Mouse (Mus musculus) stomach, postnatal 0 days (tissue): Measurements from ENCODE around the gene Sap25. TPM values are rescaled to one million over a fixed set of nuclear protein-coding genes. Genes with fewer than 3 reads are reported as not detected.

Experiments
- ATAC-seq: fragments of 200-750 bp; cut with Nextera tagmentation; 2 replicates; pipeline ENCODE4 v1.8.0; 2017; ENCODE audit not compliant: low FRiP score, low TSS enrichment
- DNase-seq: peaks from one replicate; pipeline ENCODE4 v3.0.0-alpha.2; 2016; ENCODE audit warnings: low spot score
- H3K27ac ChIP-seq: fragments of 300-500 bp; sonication (generic); replicated peaks from 2 replicates; pipeline ENCODE4 v1.5.1; 2014; ENCODE audit warnings: mild to moderate bottlenecking, control low read depth
- H3K27me3 ChIP-seq: fragments of 300-500 bp; sonication (generic); 2 replicates; pipeline ENCODE4 v1.6.1; 2014; ENCODE audit warnings: low read length; ENCODE audit not compliant: control insufficient read depth, insufficient read depth
- H3K36me3 ChIP-seq: fragments of 300-500 bp; sonication (generic); 2 replicates; pipeline ENCODE4 v1.6.1; 2014; ENCODE audit warnings: low read length, mixed read lengths; ENCODE audit not compliant: control insufficient read depth, insufficient read depth
- H3K4me1 ChIP-seq: fragments of 300-500 bp; sonication (generic); replicated peaks from 2 replicates; pipeline ENCODE4 v1.6.1; 2014; ENCODE audit warnings: antibody characterized with exemption; ENCODE audit not compliant: control insufficient read depth, insufficient read depth
- H3K4me2 ChIP-seq: fragments of 300-500 bp; sonication (generic); replicated peaks from 2 replicates; pipeline ENCODE4 v1.6.1; 2014; ENCODE audit warnings: low read depth, mild to moderate bottlenecking, control low read depth, moderate library complexity
- H3K4me3 ChIP-seq: fragments of 300-500 bp; sonication (generic); 2 replicates; pipeline ENCODE4 v1.5.1; 2014; ENCODE audit warnings: low read depth, low read length, control low read depth
- H3K9ac ChIP-seq: fragments of 300-500 bp; sonication (generic); 2 replicates; pipeline ENCODE4 v1.6.1; 2014; ENCODE audit warnings: mild to moderate bottlenecking, low read length, control low read depth, mixed read lengths
- H3K9me3 ChIP-seq: fragments of 300-500 bp; sonication (generic); 2 replicates; pipeline ENCODE4 v1.6.1; 2016; ENCODE audit warnings: low read length; ENCODE audit not compliant: control insufficient read depth
- CTCF ChIP-seq: IDR thresholded peaks from 2 replicates; pipeline ENCODE4 v1.5.1; 2016; ENCODE audit warnings: antibody characterized with exemption, low read depth, mild to moderate bottlenecking, moderate library complexity
- EP300 ChIP-seq: optimal IDR thresholded peaks from 2 replicates; pipeline ENCODE3; 2016; ENCODE audit warnings: antibody characterized with exemption
- WGBS: fragments of 180-500 bp; shearing (Covaris S2); extraction: QIAGEN DNeasy Blood & Tissue Kit; methylation state at CpG from one replicate; pipeline ENCODE4 v1.1.7; 2014; 5-methylcytosine and 5-hydroxymethylcytosine counted together
- polyA plus RNA-seq: library from polyadenylated mRNA; unstranded; fragments of >200 nt; fragmentation: Nextera tagmentation; extraction: Ambion mirVana; gene quantifications from 2 replicates; pipeline ENCODE4 v1.2.1, GENCODE M21; 2015

Gene Sap25
- polyA plus RNA-seq, 1 experiment from 2014 or later: 3.7 TPM

- no peak overlapping the region for H3K4me3 ChIP-seq
- TF ChIP-seq CTCF: no peak
- TF ChIP-seq EP300: no peak
- H3K4me1 ChIP-seq: peaks cover 12% of the 10 kb centered on the region
- DNase-seq (no peak), ATAC-seq (no peak)
- WGBS: 73% methylated on average over 3 of the region's 3 CpGs
- H3K27me3 ChIP-seq: no peaks in the 10 kb centered on the region
- no peak overlapping the region for H3K4me2 ChIP-seq
- no peak overlapping the region for H3K9ac ChIP-seq
- H3K9me3 ChIP-seq: no peaks in the 10 kb centered on the region
- no peaks in the 10 kb centered on the region for H3K36me3 ChIP-seq
- H3K27ac ChIP-seq: no peak overlapping the region
These were observed 31.8 kb upstream of the Sap25 start for GRCm38 (mm10) chr5:137609292-137609691.

- no peaks in the 10 kb centered on the region for H3K27me3 ChIP-seq
- no peak for TF ChIP-seq EP300
- no peak for TF ChIP-seq CTCF
- H3K4me1 ChIP-seq: peaks cover 12% of the 10 kb centered on the region
- peak overlapping the region; percentile 89; the same call in 1 of the 2 replicates for H3K27ac ChIP-seq
- DNase-seq (no peak), ATAC-seq (no peak)
- 76% methylated on average over 4 of the region's 4 CpGs for WGBS
- peak overlapping the region; percentile 21 for H3K4me3 ChIP-seq
- no peaks in the 10 kb centered on the region for H3K36me3 ChIP-seq
- no peaks in the 10 kb centered on the region for H3K9me3 ChIP-seq
- peak overlapping the region; percentile 50 for H3K4me2 ChIP-seq
- peak overlapping the region; percentile 59 for H3K9ac ChIP-seq
These were observed 31.1 kb upstream of the Sap25 start for GRCm38 (mm10) chr5:137610056-137610455.

- no peak; the same call in 1 of the 2 replicates for ATAC-seq
- Histone ChIP-seq H3K9ac (peak overlapping the region; percentile 59), H3K27me3 (no peaks in the 10 kb centered on the region), H3K36me3 (no peaks in the 10 kb centered on the region), H3K9me3 (no peaks in the 10 kb centered on the region), H3K4me1 (peaks cover 12% of the 10 kb centered on the region), H3K4me3 (peak overlapping the region; percentile 21), H3K4me2 (peak overlapping the region; percentile 50), H3K27ac (peak overlapping the region; percentile 89)
- TF ChIP-seq EP300: no peak
- TF ChIP-seq CTCF: no peak
- peak; percentile 54 for DNase-seq
- 18% methylated on average over 12 of the region's 12 CpGs for WGBS
These were observed 30.4 kb upstream of the Sap25 start for GRCm38 (mm10) chr5:137610548-137611244.

- Histone ChIP-seq H3K36me3 (no peaks in the 10 kb centered on the region), H3K4me1 (peaks cover 12% of the 10 kb centered on the region), H3K27me3 (no peaks in the 10 kb centered on the region), H3K9ac (peak overlapping the region; percentile 59), H3K9me3 (no peaks in the 10 kb centered on the region), H3K27ac (peak overlapping the region; percentile 89), H3K4me3 (peak overlapping the region; percentile 21), H3K4me2 (peak overlapping the region; percentile 50)
- 16% methylated on average over 6 of the region's 6 CpGs for WGBS
- TF ChIP-seq EP300 (no peak), CTCF (no peak)
- ATAC-seq (peak; percentile 47; the same call in 1 of the 2 replicates), DNase-seq (peak; percentile 57)
These were observed 29.9 kb upstream of the Sap25 start for GRCm38 (mm10) chr5:137611245-137611602.

- TF ChIP-seq EP300 (no peak), CTCF (0 out of 2 replicates have a peak, but pooled peaks have one; percentile 1)
- ATAC-seq (0 out of 2 replicates have a peak, but pooled peaks have one; percentile 18), DNase-seq (no peak)
- Histone ChIP-seq H3K36me3 (no peaks in the 10 kb centered on the region), H3K9ac (peak overlapping the region; percentile 31), H3K4me3 (no peak overlapping the region), H3K27me3 (no peaks in the 10 kb centered on the region), H3K4me1 (peaks cover 12% of the 10 kb centered on the region), H3K27ac (peak overlapping the region; percentile 78), H3K9me3 (no peaks in the 10 kb centered on the region), H3K4me2 (no peak overlapping the region)
- 49% methylated on average over 5 of the region's 5 CpGs for WGBS
These were observed 28.1 kb upstream of the Sap25 start for GRCm38 (mm10) chr5:137613076-137613475.

GRCm38 (mm10) chr5:137613550-137613949 lies 27.6 kb upstream of the Sap25 start, which contains the start of gene Pcolce:
Gene Pcolce (minus strand): TSS chr5:137613784.
- DNase-seq: peak; percentile 86
- no peak within 1 kb of the TSS for H3K4me3 ChIP-seq
- H3K9ac ChIP-seq: peak within 1 kb of the TSS; percentile 31
- peak within 1 kb of the TSS; percentile 78 for H3K27ac ChIP-seq
- 34% methylated on average over 11 of the region's 11 CpGs for WGBS
- H3K36me3 ChIP-seq: no peaks in the 10 kb centered on the region
- no peak for TF ChIP-seq CTCF
- TF ChIP-seq EP300: no peak
- H3K4me1 ChIP-seq: peaks cover 10% of the 10 kb centered on the region
- H3K9me3 ChIP-seq: no peaks in the 10 kb centered on the region
- no peaks in the 10 kb centered on the region for H3K27me3 ChIP-seq
- ATAC-seq: peak; percentile 84
- H3K4me2 ChIP-seq: no peak within 1 kb of the TSS
